Mouse (Mus musculus): ENCODE measurements around the gene Gucy1b2.

Gucy1b2 gene

GRCm38 (mm10) chr14:62361263-62361980 lies 94.7 kb downstream of the Gucy1b2 start:
- no peak for DNase-seq

- no peak for DNase-seq
Measured at GRCm38 (mm10) chr14:62355201-62355600, 100.9 kb downstream of the Gucy1b2 start.

GRCm38 (mm10) chr14:62353793-62354192 lies 102.3 kb downstream of the Gucy1b2 start:
- DNase-seq: no peak

GRCm38 (mm10) chr14:62353372-62353771 lies 102.7 kb downstream of the Gucy1b2 start:
- DNase-seq: no peak

- no peak for DNase-seq
Measured at GRCm38 (mm10) chr14:62350890-62351289, 105.2 kb downstream of the Gucy1b2 start.

- DNase-seq: no peak
Measured at GRCm38 (mm10) chr14:62350186-62350585, 105.9 kb downstream of the Gucy1b2 start.

GRCm38 (mm10) chr14:62349786-62350185 lies 106.3 kb downstream of the Gucy1b2 start:
- no peak for DNase-seq

GRCm38 (mm10) chr14:62347103-62347502 lies 109.0 kb downstream of the Gucy1b2 start:
- no peak for DNase-seq

- DNase-seq: no peak
Measured at GRCm38 (mm10) chr14:62346570-62346969, 109.5 kb downstream of the Gucy1b2 start.

Measured in cerebellum, postnatal 25 days (tissue).